Mouse (Mus musculus) T-cell, adult 2 months (primary cell): ENCODE results near the gene Cym.
A peak's percentile ranks its signal among the peaks of the same experiment; 100 is the strongest.

Experiments
- DNase-seq: peaks from one replicate; pipeline ENCODE4 v3.0.0; 2022; ENCODE audit warnings: low spot score

The Cym gene

GRCm38 (mm10) chr3:107223230-107223629 lies 1.7 kb upstream of the Cym start:
- no peak for DNase-seq

DNA sequence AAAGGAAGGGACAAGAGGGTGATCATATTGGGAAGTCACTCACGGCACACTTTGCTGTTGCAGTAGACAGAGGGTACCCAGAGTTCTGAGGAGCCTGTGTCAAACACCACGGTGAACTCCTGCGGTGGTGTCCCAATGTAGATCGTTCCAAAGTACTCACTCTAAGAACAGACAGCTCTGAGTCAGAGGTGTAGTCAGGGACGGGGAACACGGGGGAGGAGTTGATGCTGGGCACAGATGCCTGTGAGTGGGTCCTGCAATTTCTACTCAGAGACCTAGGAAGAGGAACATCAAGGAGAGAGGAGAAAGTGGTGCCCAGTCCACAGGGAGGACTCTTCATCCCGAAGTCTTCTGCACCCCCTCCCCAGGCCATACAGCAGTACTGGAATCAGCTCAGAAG lies 3.0 kb downstream of the Cym start:
- DNase-seq = no peak

DNA sequence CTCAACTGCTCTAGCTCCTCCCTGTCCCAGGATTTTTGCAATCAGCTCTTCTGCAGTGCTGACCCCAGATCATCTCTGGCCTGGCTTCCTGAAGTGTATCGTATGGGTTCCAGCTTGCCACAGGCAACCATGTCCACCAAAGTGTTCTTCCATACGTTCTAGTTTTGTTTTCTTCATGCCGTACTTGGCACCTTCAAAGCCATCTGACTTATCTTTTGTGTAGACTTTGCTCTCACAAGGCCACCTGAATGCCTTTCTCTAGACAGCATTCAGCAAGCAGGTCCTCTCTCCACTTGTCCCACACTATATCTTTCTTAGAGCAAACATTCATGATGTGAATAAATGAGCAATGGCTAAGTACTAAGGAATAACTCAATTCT lies 4.4 kb downstream of the Cym start:
- no peak for DNase-seq

DNA sequence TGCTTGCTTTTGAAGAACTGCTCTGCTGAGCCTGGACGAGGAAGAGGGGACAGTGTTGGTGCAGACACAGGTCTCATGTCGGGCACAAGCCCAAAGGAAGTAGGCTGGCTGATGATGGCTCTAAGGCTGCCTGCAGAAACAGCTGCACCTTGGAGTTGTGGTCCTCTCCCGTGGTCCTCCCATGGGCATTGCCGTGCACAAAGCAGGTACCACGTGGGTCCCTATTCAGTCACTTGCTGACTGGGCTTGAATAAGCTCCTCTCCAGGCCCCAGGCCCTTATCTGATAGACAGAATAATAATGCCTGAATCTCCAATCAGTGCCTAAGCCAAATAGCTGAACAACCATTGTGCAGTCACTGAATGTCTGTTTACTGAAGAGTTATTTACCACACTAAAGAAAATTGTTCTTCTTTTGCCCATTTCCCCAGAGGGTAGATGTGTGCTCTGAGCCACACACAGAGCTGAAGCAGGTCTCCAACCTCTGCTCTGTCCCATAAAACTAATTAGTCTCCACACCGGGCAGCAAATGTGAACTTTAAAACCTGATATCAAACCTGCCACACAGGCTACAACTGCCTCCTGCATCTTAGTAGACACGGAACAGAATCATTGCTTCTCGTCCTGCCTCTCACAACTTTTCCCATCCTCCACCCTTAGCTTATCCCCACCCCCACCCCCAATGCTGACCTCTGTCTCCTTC lies 5.0 kb downstream of the Cym start:
- DNase-seq = no peak

GRCm38 (mm10) chr3:107214606-107215005 lies 6.9 kb downstream of the Cym start:
- DNase-seq = no peak

DNA sequence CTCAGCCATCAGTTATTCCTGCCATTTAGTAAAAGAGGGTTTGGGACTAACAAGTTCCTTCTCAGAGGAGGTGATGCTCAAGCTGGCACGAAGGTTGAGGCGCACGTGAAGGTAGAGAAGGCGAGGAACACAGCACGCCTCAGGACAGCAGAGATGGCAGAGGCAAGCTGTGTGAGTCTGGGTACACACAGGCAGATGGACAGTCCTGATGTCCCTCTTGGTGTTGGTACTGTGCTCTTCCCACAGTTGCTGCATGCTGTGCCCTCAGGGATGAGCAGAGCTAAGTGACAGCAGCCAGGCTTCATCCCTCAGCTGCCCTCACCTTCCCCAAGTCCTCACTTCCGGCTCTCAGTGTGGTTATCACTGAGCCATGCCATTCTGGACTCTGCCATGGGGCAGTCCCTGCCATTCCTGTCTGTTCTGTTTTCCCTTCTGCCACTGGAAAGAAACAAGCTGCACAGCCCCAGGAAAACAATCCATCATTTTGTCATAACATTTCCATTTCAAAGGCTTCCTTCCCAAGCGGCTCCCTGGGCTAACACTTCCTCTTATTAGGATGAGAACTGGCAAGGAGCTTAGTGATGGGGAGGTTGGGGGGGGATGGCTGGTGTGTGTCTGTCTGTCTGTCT lies 13.8 kb downstream of the Cym start:
- no peak for DNase-seq

DNA sequence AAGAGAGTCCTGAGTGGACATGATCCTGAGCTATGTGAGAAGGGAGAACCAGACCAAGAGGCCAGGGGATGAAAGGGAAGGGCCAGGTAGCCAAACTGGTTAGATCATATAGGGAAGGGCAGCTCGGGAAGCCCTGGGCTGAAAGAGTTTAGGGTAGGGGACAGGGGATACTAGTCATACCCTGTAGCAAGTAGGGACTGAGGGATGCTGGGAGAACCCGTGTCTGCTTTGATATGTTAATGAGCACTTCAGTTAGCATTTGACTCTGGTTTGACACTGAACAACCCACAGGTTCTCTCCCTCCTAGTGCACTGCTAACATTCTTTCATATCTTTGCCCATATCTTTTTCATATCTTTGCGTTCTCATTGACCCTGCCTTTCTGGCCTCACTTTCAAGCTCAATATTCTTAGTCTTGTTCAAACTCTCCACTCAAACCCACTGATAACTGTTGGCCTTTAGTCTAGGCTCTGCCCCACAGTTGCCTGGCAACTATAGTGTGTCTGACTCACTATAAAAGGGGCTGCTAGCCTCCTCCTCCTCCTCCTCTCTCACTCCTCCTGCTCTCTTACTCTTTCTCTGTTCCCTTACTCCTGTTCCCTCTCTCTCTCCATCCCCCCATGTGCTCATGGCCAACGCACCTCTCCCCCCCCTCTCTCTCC lies 14.9 kb downstream of the Cym start:
- DNase-seq = no peak

- DNase-seq = peak; percentile 53
These were observed 15.5 kb downstream of the Cym start for GRCm38 (mm10) chr3:107205994-107206393.

DNA sequence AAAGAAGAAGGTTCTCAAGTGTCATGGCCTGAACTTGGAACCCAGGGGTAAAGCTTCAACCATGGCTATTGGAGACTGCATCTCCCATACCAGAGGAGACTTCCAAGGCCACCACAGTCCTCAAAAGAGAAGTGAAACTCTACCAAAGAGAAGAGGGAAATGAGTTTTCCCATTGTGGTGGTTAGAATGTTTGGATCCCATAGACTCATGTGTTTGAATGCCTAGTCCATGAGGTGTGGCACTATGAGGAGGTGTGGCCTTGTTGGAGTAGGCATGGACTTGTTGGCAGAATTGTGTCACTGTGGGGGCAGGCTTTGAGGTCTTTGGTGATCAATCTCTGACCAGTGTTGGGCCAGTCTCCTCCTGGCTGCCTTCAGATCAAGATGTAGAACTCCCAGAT lies 16.4 kb downstream of the Cym start:
- no peak for DNase-seq

GRCm38 (mm10) chr3:107204413-107204812 lies 17.1 kb downstream of the Cym start:
- no peak for DNase-seq

DNA sequence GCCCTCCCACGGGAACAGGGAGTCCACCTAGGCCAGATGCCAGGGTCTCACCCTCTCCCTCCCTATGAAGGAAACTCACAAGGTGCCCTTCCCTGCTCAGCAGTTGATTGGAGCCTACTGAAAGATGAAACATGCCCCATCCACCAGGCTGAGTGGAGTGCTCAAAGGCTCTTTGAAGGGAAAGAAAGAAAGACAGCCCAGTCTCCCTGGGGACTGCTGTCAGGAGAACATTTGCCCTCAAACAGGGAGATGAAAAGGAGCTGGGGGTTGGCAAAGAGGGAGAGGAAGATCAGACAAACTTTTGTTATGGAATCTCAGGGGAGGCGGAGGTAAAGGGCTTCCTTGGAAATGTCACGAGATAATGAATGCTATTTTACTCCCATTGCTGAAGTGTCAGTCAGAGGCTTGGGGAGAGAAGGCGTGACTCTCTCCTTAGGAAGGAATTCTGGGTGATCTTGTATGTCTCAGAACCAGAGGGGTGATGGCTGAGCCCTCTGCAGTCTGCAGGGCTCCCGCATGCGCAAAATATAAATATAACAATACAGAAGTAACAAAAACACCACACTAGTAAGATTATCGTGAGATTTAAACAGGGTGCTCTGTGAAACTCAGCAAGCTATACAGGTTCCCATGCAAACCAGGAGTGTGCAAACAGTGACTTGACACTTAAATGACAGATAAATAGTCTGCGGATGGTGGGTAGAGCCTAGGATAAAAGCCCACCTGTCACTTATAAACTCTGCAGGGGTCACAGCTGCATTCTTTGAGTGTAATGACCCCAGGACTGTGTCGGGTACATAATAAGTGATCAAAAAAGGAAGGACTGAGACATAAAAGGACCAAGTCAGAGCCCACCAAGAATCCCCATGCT lies 20.0 kb downstream of the Cym start:
- DNase-seq = no peak

GRCm38 (mm10) chr3:107188226-107188899 lies 33.2 kb downstream of the Cym start:
- peak; percentile 41 for DNase-seq

DNA sequence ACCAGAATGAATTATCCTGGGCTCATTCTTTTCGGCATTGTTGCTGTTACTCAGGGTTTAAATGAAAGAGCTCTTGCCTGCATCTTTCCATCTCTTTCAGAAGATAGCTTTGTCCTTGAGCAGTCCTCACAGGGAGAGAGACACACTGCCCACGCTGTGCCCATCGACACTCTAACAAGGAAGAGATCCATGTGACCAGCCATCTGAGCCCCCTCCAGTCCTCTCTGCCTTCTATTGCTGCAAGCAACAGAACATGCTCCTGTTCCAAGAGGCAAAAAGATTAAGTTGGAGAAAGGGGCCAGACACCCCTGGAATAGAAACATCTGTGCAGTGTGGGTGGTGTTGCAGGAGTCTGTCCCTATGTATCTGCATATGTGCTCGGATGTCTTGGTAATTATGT lies 34.5 kb downstream of the Cym start:
- no peak for DNase-seq

- peak; percentile 61 for DNase-seq
These were observed 35.9 kb downstream of the Cym start for GRCm38 (mm10) chr3:107185597-107185996.

DNA sequence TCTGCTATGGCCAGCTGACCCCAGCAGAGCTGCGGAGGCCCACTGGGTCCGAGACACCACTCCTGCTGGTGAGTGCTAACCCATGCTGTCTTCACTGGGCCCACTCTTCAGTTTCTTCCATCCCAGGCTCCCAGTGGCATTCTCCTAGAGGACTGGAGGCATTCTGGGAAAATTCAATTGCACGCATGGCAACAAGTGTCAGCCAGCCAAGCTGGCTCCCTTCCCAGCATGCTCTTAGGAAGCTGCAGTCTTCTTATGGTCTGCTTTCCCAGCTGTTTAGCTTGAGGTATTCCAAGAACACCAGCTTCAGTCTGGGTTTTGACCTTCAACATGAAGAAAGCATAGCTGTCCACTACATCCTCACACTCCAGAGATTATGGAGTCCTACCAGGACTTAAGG lies 38.4 kb downstream of the Cym start:
- no peak for DNase-seq

DNA sequence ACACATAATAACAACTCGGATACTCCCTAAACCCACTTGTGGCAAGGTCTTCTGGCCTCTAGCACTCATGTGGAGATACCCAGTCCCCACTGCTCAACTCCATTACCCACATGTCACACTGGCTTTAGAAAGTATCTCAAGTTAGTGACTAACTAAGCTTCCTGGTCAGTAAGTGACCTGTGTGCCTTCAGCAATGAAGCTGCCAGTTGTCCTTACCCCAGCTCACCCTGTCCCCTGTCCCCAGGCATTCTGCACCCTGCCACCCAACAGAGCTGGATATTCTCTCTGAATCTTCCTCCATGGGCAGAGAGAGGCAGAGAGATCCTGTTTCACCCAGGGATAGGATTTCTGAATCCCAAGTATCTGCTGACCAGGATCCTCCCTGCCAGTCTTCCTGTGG lies 38.8 kb downstream of the Cym start, which contains the start of gene Kcna10:
Gene Kcna10, plus strand, starts transcription at position 301 of the 400 bp plus-strand sequence.
- no peak for DNase-seq

- DNase-seq = no peak
These were observed 40.7 kb downstream of the Cym start for GRCm38 (mm10) chr3:107180860-107181259.

DNA sequence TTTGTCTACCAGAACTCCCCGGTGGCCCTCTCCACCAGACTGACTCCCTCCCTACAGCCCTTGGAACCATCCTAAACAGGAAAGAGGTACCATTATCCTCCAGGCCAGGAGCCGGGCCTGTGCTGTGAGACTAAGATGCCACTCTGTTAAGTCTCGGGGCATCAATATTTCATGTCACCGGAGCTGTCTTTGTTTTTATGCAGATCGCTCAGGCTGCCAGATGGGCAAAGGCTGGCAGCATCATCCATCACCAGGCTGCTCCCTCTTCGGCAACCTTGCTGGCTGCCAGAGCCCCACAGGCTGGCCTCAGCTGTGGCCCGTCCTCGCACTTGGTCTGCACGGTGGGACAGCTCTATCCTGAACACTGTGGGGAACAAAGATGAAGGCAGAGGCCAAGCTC lies 45.0 kb downstream of the Cym start:
- DNase-seq = no peak

GRCm38 (mm10) chr3:107175486-107175885 lies 46.0 kb downstream of the Cym start:
- no peak for DNase-seq

- DNase-seq = no peak
These were observed 49.0 kb downstream of the Cym start for GRCm38 (mm10) chr3:107172556-107172955.

GRCm38 (mm10) chr3:107171964-107172363 lies 49.6 kb downstream of the Cym start:
- no peak for DNase-seq

- no peak for DNase-seq
These were observed 52.0 kb downstream of the Cym start for GRCm38 (mm10) chr3:107169552-107169951.
